Mouse (Mus musculus): ENCODE measurements at regions not wholly inside any gene's neighbourhood (a gene's known extent, or its start where the extent isn't known, plus 50 kb on each side); places are given as distances from the start of the nearest gene placed in this dataset.
A peak's percentile ranks its signal among the peaks of the same experiment; 100 is the strongest.

GRCm38 (mm10) chr1:72960241-72960653, 55.5 kb downstream of the Tnp1 start:
- TF ChIP-seq POLR2A (IDR thresholded peaks at IDR 0.05; ENCODE audit: insufficient read length, low read depth) = peak; percentile 42
- TF ChIP-seq MYOG (IDR thresholded peaks at IDR 0.05; ENCODE audit: control insufficient read depth in 1 of 3, insufficient read depth in 1 of 3, insufficient read length in 2 of 3, low read depth in 2 of 3) = peak; percentile 82 to 96 (median 94)

Data from myocyte (in vitro differentiated cells).